Mouse (Mus musculus): Measurements from ENCODE around the gene Ccdc115.

Gene Ccdc115

GRCm38 (mm10) chr1:34439215-34439960 lies at the start of gene Ccdc115, which contains the start of gene Imp4:
Gene Ccdc115, minus strand, starts transcription at chr1:34439672.
Gene Imp4, plus strand, starts transcription at chr1:34439851.
- DNase-seq (ENCODE audit: extremely low spot score, low spot score), result peak; percentile 98

GRCm38 (mm10) chr1:34487383-34487782 lies 47.9 kb upstream of the Ccdc115 start:
- no peak for DNase-seq (ENCODE audit: extremely low spot score, low spot score)

- DNase-seq (ENCODE audit: extremely low spot score, low spot score), result peak; percentile 26
These were observed 46.2 kb upstream of the Ccdc115 start for GRCm38 (mm10) chr1:34485461-34486188.

GRCm38 (mm10) chr1:34484470-34484869 lies 45.0 kb upstream of the Ccdc115 start:
- DNase-seq (ENCODE audit: extremely low spot score, low spot score), result no peak

- no peak for DNase-seq (ENCODE audit: extremely low spot score, low spot score)
These were observed 42.6 kb upstream of the Ccdc115 start for GRCm38 (mm10) chr1:34481920-34482669.

- no peak for DNase-seq (ENCODE audit: extremely low spot score, low spot score)
These were observed 41.3 kb upstream of the Ccdc115 start for GRCm38 (mm10) chr1:34480801-34481200.

- DNase-seq (ENCODE audit: extremely low spot score, low spot score), result no peak
These were observed 39.6 kb upstream of the Ccdc115 start for GRCm38 (mm10) chr1:34478891-34479655.

GRCm38 (mm10) chr1:34472427-34473300 lies 33.2 kb upstream of the Ccdc115 start:
- DNase-seq (ENCODE audit: extremely low spot score, low spot score), result peak; percentile 48

- DNase-seq (ENCODE audit: extremely low spot score, low spot score), result no peak
These were observed 30.3 kb upstream of the Ccdc115 start for GRCm38 (mm10) chr1:34469801-34470200.

- DNase-seq (ENCODE audit: extremely low spot score, low spot score), result no peak
These were observed 29.0 kb upstream of the Ccdc115 start for GRCm38 (mm10) chr1:34468500-34468899.

- no peak for DNase-seq (ENCODE audit: extremely low spot score, low spot score)
These were observed 28.6 kb upstream of the Ccdc115 start for GRCm38 (mm10) chr1:34468051-34468450.

GRCm38 (mm10) chr1:34465445-34465844 lies 26.0 kb upstream of the Ccdc115 start:
- no peak for DNase-seq (ENCODE audit: extremely low spot score, low spot score)

- DNase-seq (ENCODE audit: extremely low spot score, low spot score), result no peak
These were observed 24.9 kb upstream of the Ccdc115 start for GRCm38 (mm10) chr1:34464310-34464817.

- peak; percentile 57 for DNase-seq (ENCODE audit: extremely low spot score, low spot score)
These were observed 23.3 kb upstream of the Ccdc115 start for GRCm38 (mm10) chr1:34462766-34463165.

- no peak for DNase-seq (ENCODE audit: extremely low spot score, low spot score)
These were observed 20.6 kb upstream of the Ccdc115 start for GRCm38 (mm10) chr1:34460061-34460441.

- DNase-seq (ENCODE audit: extremely low spot score, low spot score), result peak; percentile 92
These were observed 20.0 kb upstream of the Ccdc115 start, which contains the start of gene Ptpn18 for GRCm38 (mm10) chr1:34459284-34460060. Gene Ptpn18, plus strand, starts transcription at chr1:34459762.

GRCm38 (mm10) chr1:34458431-34458830 lies 19.0 kb upstream of the Ccdc115 start:
- no peak for DNase-seq (ENCODE audit: extremely low spot score, low spot score)

- DNase-seq (ENCODE audit: extremely low spot score, low spot score), result no peak
These were observed 3.7 kb upstream of the Ccdc115 start for GRCm38 (mm10) chr1:34443124-34443523.

All from neural tube, embryonic 10.5 days (tissue).